Mouse (Mus musculus): ENCODE data around the gene Clec3b. TPM values are rescaled to one million over a fixed set of nuclear protein-coding genes. Genes with fewer than 3 reads are reported as not detected.

The Clec3b gene
- polyA plus RNA-seq, 1 experiment: 0.11 TPM

- Histone ChIP-seq H3K27me3 (ENCODE audit: control insufficient read depth, insufficient read depth, insufficient read length) (no peaks in the 10 kb centered on the region), H3K36me3 (ENCODE audit: control insufficient read depth, insufficient read depth) (peaks cover 49% of the 10 kb centered on the region), H3K4me3 (ENCODE audit: insufficient read depth, poor library complexity, severe bottlenecking) (no peak overlapping the region), H3ac (ENCODE audit: control insufficient read depth, insufficient read length, low read depth) (no peak overlapping the region), H3K79me2 (ENCODE audit: control insufficient read depth, insufficient read depth) (peaks cover 6% of the 10 kb centered on the region), H3K79me3 (ENCODE audit: low read depth) (peaks cover 5% of the 10 kb centered on the region)
- no peak for TF ChIP-seq MYOG (IDR thresholded peaks at IDR 0.05; ENCODE audit: control insufficient read depth, extremely low read depth, insufficient read length)
- peak; percentile 31 for TF ChIP-seq MAX (IDR thresholded peaks at IDR 0.05)
Observed at GRCm38 (mm10) chr9:123123571-123124412, 27.0 kb upstream of the Clec3b start.

- TF ChIP-seq CEBPB (IDR thresholded peaks at IDR 0.05; ENCODE audit: low read depth) (peak; percentile 83), USF1 (IDR thresholded peaks at IDR 0.05; ENCODE audit: low read depth) (no peak)
- H3K36me3 ChIP-seq (ENCODE audit: control insufficient read depth, insufficient read depth): peaks cover 52% of the 10 kb centered on the region
Observed at GRCm38 (mm10) chr9:123124413-123124981, 26.2 kb upstream of the Clec3b start.

GRCm38 (mm10) chr9:123127663-123128062 lies 23.1 kb upstream of the Clec3b start:
- Histone ChIP-seq H3K27me3 (ENCODE audit: control insufficient read depth, insufficient read depth, insufficient read length) (no peaks in the 10 kb centered on the region), H3K36me3 (ENCODE audit: control insufficient read depth, insufficient read depth) (peaks cover 65% of the 10 kb centered on the region), H3K79me2 (ENCODE audit: control insufficient read depth, insufficient read depth) (peaks cover 6% of the 10 kb centered on the region), H3K4me3 (ENCODE audit: insufficient read depth, poor library complexity, severe bottlenecking) (no peak overlapping the region), H3K79me3 (ENCODE audit: low read depth) (peaks cover 5% of the 10 kb centered on the region), H3ac (ENCODE audit: control insufficient read depth, insufficient read length, low read depth) (no peak overlapping the region)
- no peak for TF ChIP-seq FOSL1 (IDR thresholded peaks at IDR 0.05; ENCODE audit: insufficient read depth, low read length, poor library complexity, severe bottlenecking)
- no peak for TF ChIP-seq CTCF (IDR thresholded peaks at IDR 0.05; ENCODE audit: control insufficient read depth, insufficient read depth, insufficient read length)
- no peak for TF ChIP-seq CEBPB (IDR thresholded peaks at IDR 0.05; ENCODE audit: low read depth)
- TF ChIP-seq MYOG (IDR thresholded peaks at IDR 0.05; ENCODE audit: control insufficient read depth, extremely low read depth, insufficient read length): no peak
- TF ChIP-seq USF1 (IDR thresholded peaks at IDR 0.05; ENCODE audit: low read depth): no peak
- TF ChIP-seq MYOD1 (IDR thresholded peaks at IDR 0.05; ENCODE audit: control insufficient read depth, insufficient read length, low read depth): no peak
- TF ChIP-seq MAX (IDR thresholded peaks at IDR 0.05): no peak

More at GRCm38 (mm10) chr9:123124413-123124981, 26.2 kb upstream of the Clec3b start:
- Histone ChIP-seq H3K4me3 (ENCODE audit: insufficient read depth, poor library complexity, severe bottlenecking) (no peak overlapping the region), H3K79me2 (ENCODE audit: control insufficient read depth, insufficient read depth) (peaks cover 6% of the 10 kb centered on the region), H3K79me3 (ENCODE audit: low read depth) (peaks cover 5% of the 10 kb centered on the region), H3K27me3 (ENCODE audit: control insufficient read depth, insufficient read depth, insufficient read length) (no peaks in the 10 kb centered on the region), H3ac (ENCODE audit: control insufficient read depth, insufficient read length, low read depth) (no peak overlapping the region)

GRCm38 (mm10) chr9:123132994-123133393 lies 17.8 kb upstream of the Clec3b start:
- H3K27me3 ChIP-seq (ENCODE audit: control insufficient read depth, insufficient read depth, insufficient read length): no peaks in the 10 kb centered on the region
- no peak overlapping the region for H3K4me3 ChIP-seq (ENCODE audit: insufficient read depth, poor library complexity, severe bottlenecking)
- TF ChIP-seq FOSL1 (IDR thresholded peaks at IDR 0.05; ENCODE audit: insufficient read depth, low read length, poor library complexity, severe bottlenecking) (no peak), CEBPB (IDR thresholded peaks at IDR 0.05; ENCODE audit: low read depth) (no peak), MYOD1 (IDR thresholded peaks at IDR 0.05; ENCODE audit: control insufficient read depth, insufficient read length, low read depth) (no peak), MAX (IDR thresholded peaks at IDR 0.05) (no peak), USF1 (IDR thresholded peaks at IDR 0.05; ENCODE audit: low read depth) (no peak), CTCF (IDR thresholded peaks at IDR 0.05; ENCODE audit: control insufficient read depth, insufficient read depth, insufficient read length) (no peak), MYOG (IDR thresholded peaks at IDR 0.05; ENCODE audit: control insufficient read depth, extremely low read depth, insufficient read length) (no peak)
- peaks cover 90% of the 10 kb centered on the region for H3K36me3 ChIP-seq (ENCODE audit: control insufficient read depth, insufficient read depth)
- H3ac ChIP-seq (ENCODE audit: control insufficient read depth, insufficient read length, low read depth): no peak overlapping the region
- H3K79me2 ChIP-seq (ENCODE audit: control insufficient read depth, insufficient read depth): no peaks in the 10 kb centered on the region
- H3K79me3 ChIP-seq (ENCODE audit: low read depth): no peaks in the 10 kb centered on the region

GRCm38 (mm10) chr9:123136953-123137682 lies 13.6 kb upstream of the Clec3b start:
- peaks cover 58% of the 10 kb centered on the region for H3K36me3 ChIP-seq (ENCODE audit: control insufficient read depth, insufficient read depth)
- TF ChIP-seq MYOG (IDR thresholded peaks at IDR 0.05; ENCODE audit: control insufficient read depth, extremely low read depth, insufficient read length): no peak
- TF ChIP-seq CTCF (IDR thresholded peaks at IDR 0.05; ENCODE audit: control insufficient read depth, insufficient read depth, insufficient read length): no peak
- TF ChIP-seq USF1 (IDR thresholded peaks at IDR 0.05; ENCODE audit: low read depth): no peak
- no peak for TF ChIP-seq MAX (IDR thresholded peaks at IDR 0.05)
- H3K4me3 ChIP-seq (ENCODE audit: insufficient read depth, poor library complexity, severe bottlenecking): no peak overlapping the region

More at GRCm38 (mm10) chr9:123136953-123137682, 13.6 kb upstream of the Clec3b start:
- no peaks in the 10 kb centered on the region for H3K27me3 ChIP-seq (ENCODE audit: control insufficient read depth, insufficient read depth, insufficient read length)
- no peak overlapping the region for H3ac ChIP-seq (ENCODE audit: control insufficient read depth, insufficient read length, low read depth)
- H3K79me3 ChIP-seq (ENCODE audit: low read depth): no peaks in the 10 kb centered on the region
- no peaks in the 10 kb centered on the region for H3K79me2 ChIP-seq (ENCODE audit: control insufficient read depth, insufficient read depth)

Measured in C2C12 (cell line).